Mouse (Mus musculus) testis, postnatal 14 days (tissue): ENCODE results near the gene Hey2.

Experiments used
- DNase-seq: peaks from one replicate; pipeline ENCODE4 v3.0.0; 2021; ENCODE audit warnings: low spot score

The Hey2 gene

DNA sequence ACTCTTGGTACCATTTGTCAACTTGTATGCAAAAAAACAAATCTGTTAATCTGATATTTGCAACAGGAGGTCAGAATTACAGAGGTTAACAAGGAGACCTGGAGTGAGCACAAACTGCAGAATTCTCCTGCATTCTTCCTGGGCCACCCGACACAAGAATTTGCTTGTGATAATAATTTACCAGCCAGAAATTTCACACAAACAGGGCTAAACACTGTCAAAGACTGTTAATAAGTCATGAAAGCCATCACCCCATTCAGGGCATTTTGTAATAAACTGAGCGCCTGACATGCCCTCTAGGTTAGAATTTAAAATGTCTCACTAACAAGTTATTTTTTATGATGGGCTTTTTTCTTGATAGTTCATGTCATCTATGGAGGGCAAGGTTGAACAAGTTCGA lies 51.6 kb downstream of the Hey2 start:
- DNase-seq = no peak

DNA sequence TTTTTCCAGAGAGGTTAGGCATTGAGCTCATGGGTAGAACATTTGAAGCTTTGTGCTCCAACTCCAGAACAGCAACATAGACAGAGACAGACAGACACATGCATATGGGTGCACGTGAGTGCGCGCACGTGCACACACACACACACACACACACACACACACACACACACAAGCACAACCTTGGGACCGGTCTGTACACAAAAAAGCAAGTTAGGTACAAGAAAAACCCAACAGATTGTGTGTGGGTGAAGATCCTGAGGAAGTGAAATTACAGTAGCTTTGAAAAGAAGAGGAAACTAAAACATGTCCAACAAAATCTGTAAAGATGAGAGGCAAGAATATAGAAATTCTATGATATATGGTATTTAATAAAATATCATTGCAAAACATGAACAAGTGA lies 53.1 kb downstream of the Hey2 start:
- DNase-seq = no peak

DNA sequence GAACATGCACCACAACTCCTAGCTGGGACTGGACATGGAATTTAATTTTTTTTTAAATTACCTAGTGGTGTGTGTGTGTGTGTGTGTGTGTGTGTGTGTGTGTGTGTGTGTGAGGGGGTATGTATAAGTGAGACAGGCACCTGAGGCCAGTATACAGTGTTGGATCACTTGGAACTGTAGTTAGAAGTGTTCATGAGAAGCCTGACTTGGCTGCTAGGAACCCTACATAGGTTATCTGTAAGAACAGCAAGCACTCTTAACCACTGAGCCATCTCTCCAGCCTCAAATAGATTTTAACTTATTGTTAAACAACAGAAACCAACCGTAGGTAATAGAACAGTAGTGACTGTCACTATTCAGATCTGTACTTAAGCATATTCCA lies 54.3 kb downstream of the Hey2 start:
- no peak for DNase-seq

DNA sequence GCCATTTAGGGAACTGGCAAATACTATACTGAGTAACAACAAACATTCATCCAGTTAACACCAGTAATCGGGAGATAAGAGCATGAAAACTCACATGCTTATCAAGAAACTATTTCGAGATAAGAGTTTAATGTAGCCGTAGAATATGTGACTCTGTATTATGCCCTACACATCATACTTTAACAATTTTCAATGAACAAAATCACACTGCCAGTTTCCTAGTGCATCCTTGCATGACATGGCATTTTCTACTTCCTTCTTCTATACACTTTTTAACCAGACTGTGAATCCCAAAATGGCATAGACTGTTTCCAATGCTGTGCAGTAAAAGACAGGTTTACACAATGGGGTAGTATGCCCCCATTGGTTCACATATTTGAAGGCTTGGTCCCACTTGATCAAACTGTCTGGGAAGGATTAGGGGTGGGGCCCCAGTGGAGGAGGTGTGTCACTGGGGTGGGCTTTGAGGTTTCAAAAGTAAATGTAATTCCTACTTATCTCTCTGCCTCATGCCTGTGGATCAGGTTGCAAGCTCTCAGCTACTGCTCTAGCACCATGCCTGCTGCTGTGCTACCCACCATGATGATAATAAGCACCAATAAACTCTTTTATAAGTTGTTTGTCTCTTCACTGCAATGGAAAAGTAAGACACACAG lies 54.8 kb downstream of the Hey2 start:
- no peak for DNase-seq

DNA sequence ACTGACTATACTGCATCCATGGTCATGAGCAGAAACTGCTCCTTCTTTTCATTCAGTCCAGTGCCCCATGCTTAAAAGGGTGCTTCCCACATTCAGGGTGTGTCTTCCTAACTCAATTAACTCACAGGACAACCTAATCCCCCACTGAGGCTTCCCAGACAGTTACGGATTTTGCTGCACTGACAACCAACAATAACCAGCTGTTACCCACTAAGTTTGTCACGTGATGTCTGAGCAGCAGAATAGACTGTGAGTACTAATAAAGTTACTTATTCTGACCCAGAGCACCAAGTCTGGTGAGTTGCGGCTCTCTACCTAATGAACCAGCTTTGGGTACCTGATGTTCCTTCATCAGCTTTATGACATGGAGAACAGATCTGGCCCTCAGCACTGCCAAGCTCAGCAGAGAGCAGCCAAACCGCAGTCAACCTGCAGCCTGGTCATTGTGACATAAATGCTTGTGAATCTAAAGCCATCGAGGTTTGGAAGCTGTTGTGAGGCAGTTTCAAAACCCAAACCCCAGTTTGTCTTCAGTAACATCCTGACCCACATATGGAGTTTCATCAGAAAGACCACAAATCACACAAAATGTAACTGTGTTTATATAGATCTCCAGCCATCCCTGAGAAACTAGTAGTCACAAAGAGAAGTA lies 56.4 kb downstream of the Hey2 start:
- no peak for DNase-seq
